Mouse (Mus musculus): ENCODE data around the gene Clec12b.
"Not testable (repeated sequence)": the region's sequence is repeated elsewhere in the genome, so short reads cannot be mapped to it uniquely, and the experiment has no call there.

Gene Clec12b

DNA sequence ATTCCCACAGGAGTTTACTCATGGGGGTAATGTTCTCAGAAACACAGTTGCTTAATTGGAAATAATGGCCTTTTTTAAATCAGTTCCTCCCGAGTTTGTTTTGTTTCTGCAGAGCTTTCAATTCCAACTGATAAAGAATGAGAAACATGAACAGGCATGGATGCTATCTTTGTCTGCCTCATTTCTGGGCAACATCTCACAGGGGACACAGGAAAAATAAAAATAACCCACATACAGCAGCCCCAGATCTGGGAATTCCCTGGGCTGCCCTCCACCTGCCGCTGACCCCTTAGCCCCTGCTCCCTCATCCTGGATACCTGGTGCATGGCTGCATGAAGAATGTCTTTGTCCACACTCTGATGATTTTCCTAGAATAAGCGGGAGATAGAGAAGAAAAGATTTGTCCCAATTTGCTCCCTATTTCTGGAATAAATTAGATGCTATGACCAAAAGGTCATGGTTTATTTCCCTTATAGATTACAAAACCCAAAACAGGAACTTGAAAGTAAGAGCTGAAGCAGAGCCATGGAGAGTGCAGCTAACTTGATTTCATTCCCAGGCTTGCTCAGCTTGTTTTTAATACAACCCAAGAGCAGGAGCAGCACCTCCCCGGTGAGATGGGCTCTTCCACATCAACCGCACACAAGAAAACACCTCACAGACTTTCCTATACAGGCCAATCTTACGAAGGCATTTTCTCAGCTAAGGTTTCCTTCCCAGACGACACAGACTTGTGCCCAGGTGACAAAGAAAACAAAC is 16.1 kb downstream of the Clec12b start:
- no peak for DNase-seq (ENCODE audit: low spot score)

DNA sequence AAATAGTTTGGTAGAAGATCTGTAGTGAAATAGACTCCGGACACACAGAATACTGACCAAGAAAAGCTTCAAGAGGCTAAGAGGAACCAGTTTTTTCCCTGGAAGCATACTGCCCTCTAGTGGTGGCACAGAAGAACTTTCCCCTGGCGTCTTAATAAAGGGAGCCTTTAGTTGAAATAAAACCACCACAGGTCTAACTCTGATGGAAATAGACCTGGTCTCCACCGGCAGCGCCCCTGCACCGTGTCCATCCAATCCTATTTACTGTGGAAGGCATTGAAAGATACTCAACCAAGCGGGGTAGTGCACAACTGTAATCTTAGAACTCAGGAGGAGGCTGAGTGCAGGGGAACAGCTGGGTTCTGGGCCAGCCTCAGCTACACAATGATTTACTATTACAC is 19.7 kb downstream of the Clec12b start:
- DNase-seq (ENCODE audit: low spot score): peak; percentile 41

DNA sequence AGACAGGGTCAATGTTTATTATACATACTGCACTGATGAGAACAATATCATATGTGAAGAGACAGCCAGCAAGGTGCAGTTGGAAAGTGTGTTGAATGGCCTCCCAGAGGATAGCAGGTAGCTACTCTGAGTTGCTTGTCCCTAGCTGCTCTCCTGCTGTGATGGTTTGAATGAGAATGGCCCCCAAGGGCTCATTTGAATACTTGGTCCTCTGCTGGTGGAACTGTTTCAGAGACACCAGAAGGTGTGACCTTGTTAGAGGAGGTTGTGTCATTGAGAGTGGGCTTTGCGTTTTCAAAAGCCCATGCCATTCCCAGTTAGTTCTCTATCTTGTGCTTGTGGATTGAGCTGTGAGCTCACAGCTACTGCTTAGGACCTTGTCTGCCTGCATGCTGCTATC is 21.7 kb downstream of the Clec12b start:
- DNase-seq (ENCODE audit: low spot score): no peak

DNA sequence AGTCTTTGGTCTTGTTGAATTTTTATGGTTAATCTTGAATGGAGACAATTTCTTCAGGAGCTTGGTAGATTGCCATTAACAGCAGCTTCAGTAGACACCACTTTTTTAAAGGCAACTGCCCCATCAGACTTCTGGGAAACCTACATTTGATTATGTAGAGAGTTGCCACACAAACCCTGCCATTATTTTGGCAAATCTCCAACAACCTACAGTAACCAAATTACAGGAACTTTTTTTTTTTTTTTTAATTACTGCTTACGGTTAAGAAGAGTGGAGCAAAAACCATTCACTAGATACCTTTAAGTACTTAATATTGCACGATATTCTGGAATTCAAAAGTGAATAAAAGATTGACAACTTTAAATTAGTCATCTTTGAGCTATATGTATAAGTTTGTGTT is 26.2 kb downstream of the Clec12b start:
- DNase-seq (ENCODE audit: low spot score): no peak

DNA sequence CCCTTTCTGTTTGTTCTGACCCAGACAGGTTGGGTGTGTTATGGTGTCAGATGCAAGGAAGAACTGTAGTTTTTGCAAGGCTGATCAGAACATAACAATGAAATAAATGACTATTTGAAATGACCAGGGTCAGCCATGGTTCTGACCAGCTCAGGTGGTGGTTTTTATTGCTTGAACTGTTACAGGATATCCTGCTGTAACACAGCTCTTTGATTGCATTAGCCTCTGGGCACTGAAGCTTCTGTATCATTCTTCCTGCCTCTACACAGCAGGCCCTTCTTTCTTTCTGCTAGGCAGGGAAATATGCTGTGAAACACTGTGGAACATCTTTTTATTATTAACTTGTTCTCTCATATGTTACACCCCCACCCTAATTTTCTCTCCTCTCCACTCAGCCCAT is 29.2 kb downstream of the Clec12b start:
- DNase-seq (ENCODE audit: low spot score): no peak

DNA sequence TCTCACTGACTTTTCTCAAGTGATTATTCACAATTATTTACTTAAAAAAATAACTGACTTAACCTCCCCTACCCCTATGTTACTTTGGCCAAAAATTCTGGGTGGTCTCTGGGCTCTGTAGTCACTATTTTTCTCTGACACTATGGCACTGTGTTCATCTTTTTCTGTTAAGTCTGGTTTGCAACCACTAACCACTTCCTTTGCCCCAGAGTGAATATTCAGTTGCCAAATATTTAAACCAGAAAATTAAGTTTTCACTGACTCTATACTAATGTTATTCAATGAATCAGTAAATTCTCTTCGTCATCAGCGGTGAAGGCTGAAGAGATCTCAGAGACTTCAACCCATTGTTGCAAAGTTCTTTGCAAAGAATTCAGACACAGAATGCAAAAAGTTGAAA is 29.9 kb downstream of the Clec12b start:
- DNase-seq (ENCODE audit: low spot score): no peak

DNA sequence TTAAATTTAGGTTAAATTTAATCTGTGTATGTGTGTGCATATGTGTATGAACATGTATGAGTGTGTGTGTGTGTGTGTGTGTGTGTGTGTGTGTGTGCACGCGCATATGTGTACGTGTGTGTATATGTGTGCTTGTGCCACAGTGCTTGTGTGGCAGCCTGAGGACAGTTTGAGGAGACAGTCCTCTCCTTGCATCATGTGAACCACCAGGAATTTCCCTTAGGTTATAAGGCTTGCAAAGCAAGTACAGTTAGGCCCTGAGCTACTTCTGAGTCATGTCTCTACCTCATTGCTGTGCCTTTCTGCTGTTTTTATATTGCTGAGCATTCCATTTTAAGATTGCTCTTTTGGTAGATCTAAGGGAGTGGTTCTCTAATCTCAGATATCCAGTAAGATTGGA is 34.6 kb downstream of the Clec12b start:
- no peak for DNase-seq (ENCODE audit: low spot score)

DNA sequence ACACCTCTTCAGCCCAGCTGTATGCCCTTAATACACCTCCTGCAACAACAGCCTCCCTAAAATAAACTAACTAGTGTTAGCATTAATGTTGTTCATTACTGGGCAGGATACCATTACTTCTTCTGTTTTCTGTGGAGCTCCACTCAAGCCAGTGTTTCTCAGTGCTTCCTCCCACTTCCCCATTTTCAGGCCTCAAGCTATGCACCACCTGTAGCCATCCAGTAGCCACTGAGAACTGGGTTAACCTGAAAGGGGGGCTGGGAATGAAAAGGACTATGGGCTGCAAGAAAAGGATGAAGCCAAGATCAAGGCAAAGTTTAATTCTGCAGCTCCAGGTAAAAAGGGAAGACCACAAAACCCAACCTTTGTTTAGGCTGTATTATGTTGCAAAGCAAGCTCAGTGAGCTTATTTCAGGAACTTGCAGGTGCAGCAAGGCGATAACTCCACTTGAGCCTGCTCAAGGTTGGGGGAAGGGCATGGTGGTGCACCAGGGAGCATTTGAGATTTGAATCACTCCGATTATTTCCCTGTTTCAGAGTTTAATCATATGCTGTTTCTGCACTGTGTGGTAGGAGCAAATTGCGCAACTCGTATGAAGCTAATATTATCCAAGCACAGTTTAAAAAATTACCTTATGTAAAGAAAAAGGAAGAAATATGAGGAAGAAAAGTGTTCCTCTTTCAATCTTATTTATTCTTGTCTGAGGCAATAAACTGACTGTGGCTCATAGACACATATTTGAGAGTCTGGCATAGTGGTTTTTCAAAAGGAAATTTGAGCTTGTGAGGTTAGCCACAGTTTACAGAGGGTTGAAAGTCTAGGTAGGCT is 35.9 kb downstream of the Clec12b start:
- DNase-seq (ENCODE audit: low spot score): no peak

DNA sequence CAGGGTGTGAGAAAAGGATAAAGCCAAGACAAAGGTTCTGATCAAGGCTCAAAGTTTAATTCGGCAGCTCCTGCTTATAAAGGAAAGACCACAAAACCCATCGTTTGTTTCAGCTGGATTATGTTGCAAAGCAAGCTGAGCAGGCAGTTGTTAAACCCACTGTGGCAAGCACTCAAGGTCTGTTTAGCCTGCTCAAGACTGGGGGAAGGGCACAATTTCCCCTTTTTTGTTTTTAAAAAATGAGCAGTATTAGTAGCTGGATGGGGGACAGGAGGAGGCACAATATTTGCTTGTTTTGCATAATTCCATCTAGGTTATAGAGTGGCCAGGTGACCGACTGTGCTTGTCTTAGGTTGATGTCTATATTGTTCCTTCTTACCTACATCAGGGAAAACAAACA is 41.3 kb downstream of the Clec12b start:
- no peak for DNase-seq (ENCODE audit: low spot score)

DNA sequence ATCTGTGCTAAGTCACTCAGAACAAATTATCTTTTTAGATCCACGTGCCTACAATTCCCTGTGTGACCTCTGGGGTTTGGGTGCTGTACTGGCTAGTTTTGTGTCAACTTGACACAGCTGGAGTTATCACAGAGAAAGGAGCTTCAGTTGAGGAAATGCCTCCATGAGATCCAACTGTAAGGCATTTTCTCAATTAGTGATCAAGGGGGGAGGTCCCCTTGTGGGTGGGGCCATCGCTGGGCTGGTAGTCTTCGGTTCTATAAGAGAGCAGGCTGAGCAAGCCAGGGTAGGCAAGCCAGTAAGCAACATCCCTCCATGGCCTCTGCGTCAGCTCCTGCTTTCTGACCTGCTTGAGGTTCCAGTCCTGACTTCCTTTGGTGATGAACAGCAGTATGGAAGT is 43.3 kb downstream of the Clec12b start, which contains the start of gene Clec12a:
TSS of gene Clec12a (plus strand) at position 301 of the 400 bp plus-strand sequence.
- DNase-seq (ENCODE audit: low spot score): not testable (repeated sequence)

DNA sequence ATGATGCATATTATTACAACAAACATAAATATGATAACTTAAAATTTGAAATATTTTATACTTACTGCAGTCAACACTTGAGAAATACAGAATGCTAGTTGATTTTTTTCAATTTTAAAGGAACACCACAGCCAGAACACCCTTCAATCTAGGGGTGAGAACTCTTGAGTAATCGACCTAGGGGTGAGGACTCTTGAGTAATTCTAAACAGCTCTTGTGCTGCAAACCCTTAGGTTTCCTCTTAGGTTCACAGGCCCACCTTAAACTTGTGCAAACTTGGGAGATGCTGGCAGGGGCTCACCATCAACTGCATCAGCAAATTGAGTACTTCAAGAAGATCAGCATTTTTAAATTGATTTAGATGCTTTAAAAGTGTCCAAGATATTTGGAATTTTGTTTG is 47.9 kb downstream of the Clec12b start:
- no peak for DNase-seq (ENCODE audit: low spot score)

DNA sequence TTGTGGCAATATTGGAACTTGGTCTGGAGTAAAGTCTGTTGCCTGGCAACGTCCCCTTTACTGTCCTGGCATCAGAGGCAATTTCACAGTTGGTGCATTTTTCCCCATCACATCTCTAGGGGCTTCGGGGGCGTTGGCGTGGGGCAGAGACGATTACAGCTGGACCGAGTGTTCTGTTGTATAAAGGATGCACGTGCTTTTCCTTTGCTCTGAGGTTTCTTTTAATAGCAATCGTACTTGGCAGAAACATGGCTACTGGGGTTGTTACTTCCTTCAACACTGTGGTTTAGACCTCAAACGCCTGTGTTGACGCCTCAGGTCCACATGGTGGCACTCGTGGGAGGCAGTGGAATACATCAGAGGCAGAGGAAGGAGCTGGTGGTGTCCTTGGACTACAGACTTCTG is 52.0 kb downstream of the Clec12b start:
- DNase-seq (ENCODE audit: low spot score): peak; percentile 63

DNA sequence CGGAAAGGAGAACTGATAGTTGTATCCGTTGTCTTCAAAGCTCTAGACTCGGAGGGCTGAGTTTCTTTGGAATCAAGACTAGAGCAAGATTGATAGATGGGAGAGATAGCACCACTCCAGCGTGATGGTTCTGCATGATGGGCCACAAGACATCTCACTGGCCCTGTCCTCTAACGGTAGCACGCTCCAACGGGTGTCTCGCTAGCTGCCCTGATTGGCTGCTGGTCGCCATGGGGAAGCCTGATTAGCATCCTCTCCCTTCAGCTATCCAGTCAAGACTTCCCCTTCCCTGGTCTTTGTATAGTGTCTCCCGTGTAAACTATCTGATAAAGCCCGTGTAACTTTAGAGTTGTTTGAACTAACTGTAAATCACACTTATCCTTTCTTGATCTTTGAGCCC is 54.1 kb downstream of the Clec12b start, which contains the start of gene 4922502D21Rik:
TSS of gene 4922502D21Rik (minus strand) at position 187 of the 400 bp plus-strand sequence.
- no peak for DNase-seq (ENCODE audit: low spot score)

DNA sequence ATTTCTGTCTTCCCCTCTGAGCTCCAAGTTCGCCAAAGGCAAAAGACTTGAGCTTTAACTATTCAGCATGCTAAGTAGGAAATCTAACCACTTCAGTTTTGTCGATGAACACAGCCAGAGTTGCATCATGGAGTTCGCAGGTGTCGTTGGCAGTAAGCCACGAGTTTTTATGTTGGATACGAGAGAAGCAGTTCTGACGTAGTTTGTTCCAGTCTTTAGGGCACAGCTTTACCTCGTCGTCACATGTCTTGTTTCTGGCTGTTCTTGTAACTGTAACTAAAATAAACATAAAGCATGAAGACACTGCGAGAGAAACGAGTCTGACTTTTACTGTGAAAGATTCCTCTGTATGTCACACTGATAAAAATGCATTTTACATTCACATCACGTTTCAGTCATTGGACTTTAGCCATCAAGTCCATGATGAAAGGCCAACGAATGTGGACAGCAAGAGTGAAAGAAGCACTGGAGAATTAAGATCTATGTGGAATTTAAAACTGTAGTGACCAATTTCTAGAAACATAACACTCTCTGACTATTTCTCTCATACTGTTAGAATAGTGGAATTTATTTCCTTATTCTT is 59.0 kb downstream of the Clec12b start:
- DNase-seq (ENCODE audit: low spot score): no peak

DNA sequence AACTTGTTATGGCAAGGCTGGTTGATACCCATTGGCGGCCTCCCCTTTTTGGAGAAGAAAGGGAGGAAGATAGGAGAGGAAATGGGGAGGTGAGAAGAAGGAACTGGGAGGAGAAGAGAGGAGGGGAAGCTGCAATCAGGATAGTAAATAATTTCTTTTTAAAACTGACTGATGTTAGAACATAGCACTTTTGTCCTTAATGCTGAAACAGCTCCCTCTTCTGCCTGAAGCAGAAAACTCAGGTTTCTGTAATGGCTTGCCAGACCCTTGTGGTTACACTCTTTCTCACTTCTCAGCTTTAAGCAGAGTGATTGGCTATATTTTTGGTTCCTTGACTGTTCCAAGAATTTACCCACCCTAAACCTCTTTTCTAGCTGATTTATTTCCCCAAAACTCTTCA is 59.7 kb downstream of the Clec12b start:
- DNase-seq (ENCODE audit: low spot score): no peak
